9 mouse cellular contexts compared by ENCODE assay signal in genomic region chr6:13082881-13083280, GRCm38 (mm10). TPM values are rescaled to one million over a fixed set of nuclear protein-coding genes. Genes with fewer than 3 reads are reported as not detected.
DNase-seq lines count a peak whose midpoint lies in the region; ATAC-seq lines count a peak whose summit lies in the region.
"Had no signal": no experiment of that assay in that cellular context is flagged by ENCODE, and none has a peak within 500 bp of the region (broad histone marks: within the 10 kb centered on the region; RNA-seq: fewer than 3 reads in every experiment).

No protein-coding gene starts in this region.

- H3K27me3 ChIP-seq in midbrain, embryonic 14.5 days (ENCODE audit: control insufficient read depth, insufficient read depth, low read length), result no peaks in the 10 kb centered on the region
- no peaks in the 10 kb centered on the region for H3K27me3 ChIP-seq in midbrain, embryonic 13.5 days

- H3K4me3 ChIP-seq in midbrain, embryonic 14.5 days (replicated peaks; ENCODE audit: low read depth, low read length), result no peak overlapping the region
- H3K4me3 ChIP-seq in midbrain, embryonic 13.5 days (replicated peaks), result no peak overlapping the region

- 92% methylated on average over 9 of the region's 9 CpGs for WGBS in midbrain, embryonic 14.5 days
- 88% methylated on average over 9 of the region's 9 CpGs for WGBS in midbrain, embryonic 13.5 days

- H3K4me2 ChIP-seq in midbrain, embryonic 14.5 days (ENCODE audit: low read length), result no peak overlapping the region
- no peak overlapping the region for H3K4me2 ChIP-seq in midbrain, embryonic 13.5 days (replicated peaks)

- H3K36me3 ChIP-seq in midbrain, embryonic 14.5 days (ENCODE audit: control insufficient read depth, insufficient read depth, low read length), result peaks cover 69% of the 10 kb centered on the region
- peaks cover 67% of the 10 kb centered on the region for H3K36me3 ChIP-seq in midbrain, embryonic 13.5 days

- H3K9me3 ChIP-seq in midbrain, embryonic 14.5 days (ENCODE audit: control insufficient read depth, low read length), result no peaks in the 10 kb centered on the region
- no peaks in the 10 kb centered on the region for H3K9me3 ChIP-seq in midbrain, embryonic 13.5 days

- no peak overlapping the region for H3K27ac ChIP-seq in midbrain, embryonic 14.5 days (replicated peaks; ENCODE audit: low read depth, low read length)
- H3K27ac ChIP-seq in midbrain, embryonic 13.5 days, result no peak overlapping the region

- no peak overlapping the region for H3K9ac ChIP-seq in midbrain, embryonic 14.5 days (replicated peaks; ENCODE audit: low read length)
- H3K9ac ChIP-seq in midbrain, embryonic 13.5 days (replicated peaks), result no peak overlapping the region

- ATAC-seq in cerebellum, adult (ENCODE audit: insufficient number of reproducible peaks, low FRiP score, low TSS enrichment), result no peak
- ATAC-seq in midbrain, embryonic 14.5 days (ENCODE audit: low FRiP score, low TSS enrichment), result no peak
- ATAC-seq in midbrain, embryonic 13.5 days, result no peak
- no peak for ATAC-seq in erythroblast, adult 5-6 weeks (replicated peaks; ENCODE audit: low FRiP score, poor library complexity, severe bottlenecking)

- no peaks in the 10 kb centered on the region for H3K4me1 ChIP-seq in midbrain, embryonic 14.5 days (ENCODE audit: control insufficient read depth, insufficient read depth, low read length)
- H3K4me1 ChIP-seq in midbrain, embryonic 13.5 days (replicated peaks), result no peaks in the 10 kb centered on the region

- DNase-seq in cerebellum, adult 11 months, result peak; percentile 20
- peak; percentile 8 for DNase-seq in midbrain, embryonic 14.5 days
- DNase-seq in layer of hippocampus, postnatal 36 days, result peak; percentile 56 to 63
- peak; percentile 51 for DNase-seq in right cerebral cortex, postnatal 4 days
- DNase-seq in urinary bladder, adult 18-20 months (ENCODE audit: low spot score in 2 of 2), result no peak
- DNase-seq: thymus, postnatal 36 days had no signal

RNA-seq across cellular contexts. Expression of gene Tmem106b, which starts 13.3 kb away (rescaled TPM):
- 43.3 and 46.6 TPM in 2 replicates for polyA plus RNA-seq in midbrain, embryonic 14.5 days (2014; fragmentation: Nextera tagmentation; extraction: Ambion mirVana)
- polyA plus RNA-seq in midbrain, embryonic 13.5 days (2015; fragmentation: Nextera tagmentation; extraction: Ambion mirVana), result 32.6 TPM in 2 replicates
- total RNA-seq in layer of hippocampus, postnatal 36 days (2021), result 100 to 1,000 TPM; 192 to 199 TPM
- 19.9 and 20.8 TPM in 2 replicates for total RNA-seq in erythroblast, adult 5-6 weeks (2015; ENCODE audit: low replicate concordance)
- total RNA-seq in erythroblast, adult 5-6 weeks (2017; ENCODE audit: low replicate concordance), result 14.7 and 18.1 TPM in 2 replicates

Comparison
In these comparisons a context has a peak if more than half of its experiments do, and no peak if none do; other contexts are left out.
1. DNase-seq: peak in cerebellum, adult 11 months (single experiment), midbrain, embryonic 14.5 days (single experiment), layer of hippocampus, postnatal 36 days (2 of 2) and right cerebral cortex, postnatal 4 days (single experiment); none in urinary bladder, adult 18-20 months (0 of 2).
2. RNA of gene Tmem106b, which starts 13.3 kb away (total RNA-seq): 192 to 199 TPM in layer of hippocampus, postnatal 36 days; 14.7 to 20.8 TPM in erythroblast, adult 5-6 weeks; every median in the first group is over 4 times any median in the second.